Mouse (Mus musculus) lung, embryonic 16.5 days (tissue): ENCODE data around the gene Mettl9. TPM values are rescaled to one million over a fixed set of nuclear protein-coding genes. Genes with fewer than 3 reads are reported as not detected.
"Not testable (repeated sequence)": the region's sequence is repeated elsewhere in the genome, so short reads cannot be mapped to it uniquely, and the experiment has no call there.

Experiments used
- ATAC-seq: fragments of 200-750 bp; cut with Nextera tagmentation; 2 replicates; pipeline ENCODE4 v1.8.0; 2017; ENCODE audit warnings: low read depth, mild to moderate bottlenecking, moderate library complexity
- H3K27ac ChIP-seq: fragments of 300-500 bp; sonication (generic); 2 replicates; pipeline ENCODE4 v1.5.1; 2014; ENCODE audit warnings: mild to moderate bottlenecking, control low read depth, low read length
- H3K27me3 ChIP-seq: fragments of 300-500 bp; sonication (generic); 2 replicates; pipeline ENCODE4 v1.6.1; 2014; ENCODE audit warnings: low read depth, low read length, mixed read lengths; ENCODE audit not compliant: control insufficient read depth, insufficient read depth
- H3K36me3 ChIP-seq: fragments of 300-500 bp; sonication (generic); 2 replicates; pipeline ENCODE4 v1.6.1; 2014; ENCODE audit warnings: low read length; ENCODE audit not compliant: control insufficient read depth, insufficient read depth
- H3K4me1 ChIP-seq: fragments of 300-500 bp; sonication (generic); replicated peaks from 2 replicates; pipeline ENCODE4 v1.6.1; 2014; ENCODE audit warnings: low read length, mixed read lengths; ENCODE audit not compliant: control insufficient read depth, insufficient read depth
- H3K4me2 ChIP-seq: fragments of 300-500 bp; sonication (generic); 2 replicates; pipeline ENCODE4 v1.6.1; 2014; ENCODE audit warnings: low read depth, low read length, control low read depth
- H3K4me3 ChIP-seq: fragments of 300-500 bp; sonication (generic); 2 replicates; pipeline ENCODE4 v1.5.1; 2014; ENCODE audit warnings: mild to moderate bottlenecking, low read length, control low read depth
- H3K9ac ChIP-seq: fragments of 300-500 bp; sonication (generic); 2 replicates; pipeline ENCODE4 v1.6.1; 2014; ENCODE audit warnings: low read length, control low read depth
- H3K9me3 ChIP-seq: fragments of 300-500 bp; sonication (generic); 2 replicates; pipeline ENCODE4 v1.6.1; 2016; ENCODE audit warnings: low read length; ENCODE audit not compliant: control insufficient read depth
- WGBS: fragments of 180-500 bp; shearing (Covaris S2); extraction: QIAGEN DNeasy Blood & Tissue Kit; methylation state at CpG from one replicate; pipeline ENCODE4 v1.1.7; 2014; 5-methylcytosine and 5-hydroxymethylcytosine counted together
- polyA plus RNA-seq: library from polyadenylated mRNA; unstranded; fragments of >200 nt; fragmentation: Nextera tagmentation; extraction: Ambion mirVana; gene quantifications from 2 replicates; pipeline ENCODE4 v1.2.1, GENCODE M21; 2015

Gene Mettl9
- polyA plus RNA-seq, 1 experiment from 2014 or later, result 116 TPM

DNA sequence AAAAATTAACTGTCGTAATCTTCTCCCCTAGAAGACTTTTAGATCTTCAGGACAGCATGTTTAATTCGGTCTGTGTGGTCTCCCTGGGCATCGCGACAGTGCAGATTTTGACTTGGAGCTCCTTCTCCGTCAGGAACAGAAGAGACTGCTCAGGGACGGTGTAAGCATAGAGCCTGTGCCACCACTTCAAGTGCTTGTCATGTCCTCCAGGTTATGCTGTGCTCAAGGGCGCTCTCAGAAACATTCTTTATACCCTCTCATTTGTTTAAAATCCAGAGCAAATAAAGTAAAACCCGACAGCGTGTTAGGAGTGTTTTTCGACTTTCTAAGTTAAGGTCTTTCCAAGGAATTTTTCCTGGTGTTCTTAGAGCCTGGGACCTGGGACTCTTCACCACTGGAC lies 19.8 kb upstream of the Mettl9 start:
- Histone ChIP-seq H3K4me2 (no peak overlapping the region), H3K4me1 (no peaks in the 10 kb centered on the region), H3K4me3 (no peak overlapping the region), H3K27me3 (peaks cover 6% of the 10 kb centered on the region; the same call in 1 of the 2 replicates), H3K9ac (no peak overlapping the region), H3K27ac (no peak overlapping the region), H3K9me3 (no peaks in the 10 kb centered on the region), H3K36me3 (no peaks in the 10 kb centered on the region)
- ATAC-seq, result peak; percentile 82
- WGBS, result 58% methylated on average over 10 of the region's 10 CpGs

DNA sequence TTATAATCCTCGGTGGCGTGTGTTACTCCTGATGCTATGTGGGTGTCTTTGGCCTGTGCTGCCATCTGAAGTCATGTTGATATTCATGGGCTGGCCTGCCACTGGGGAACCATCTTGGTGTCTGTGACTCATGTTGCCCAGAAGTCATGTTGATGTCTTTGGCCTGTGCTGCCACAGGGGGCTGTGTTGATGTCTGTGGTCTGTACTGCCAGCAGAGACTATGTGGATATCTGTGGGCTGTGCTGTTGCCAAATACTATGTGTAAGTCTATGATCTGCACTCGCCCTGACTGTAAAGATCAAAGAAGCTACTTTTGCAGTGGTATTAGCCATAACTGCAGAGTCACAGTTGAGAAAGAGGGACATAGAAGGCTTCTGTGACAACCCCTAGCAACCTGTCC lies 15.5 kb upstream of the Mettl9 start:
- H3K9ac ChIP-seq, result no peak overlapping the region
- H3K4me1 ChIP-seq, result no peaks in the 10 kb centered on the region
- peaks cover 6% of the 10 kb centered on the region; the same call in 1 of the 2 replicates for H3K27me3 ChIP-seq
- no peak overlapping the region for H3K4me2 ChIP-seq
- no peaks in the 10 kb centered on the region for H3K9me3 ChIP-seq
- ATAC-seq, result no peak
- no peak overlapping the region for H3K27ac ChIP-seq
- H3K36me3 ChIP-seq, result no peaks in the 10 kb centered on the region
- no peak overlapping the region for H3K4me3 ChIP-seq
- 84% methylated on average over 3 of the region's 3 CpGs for WGBS

DNA sequence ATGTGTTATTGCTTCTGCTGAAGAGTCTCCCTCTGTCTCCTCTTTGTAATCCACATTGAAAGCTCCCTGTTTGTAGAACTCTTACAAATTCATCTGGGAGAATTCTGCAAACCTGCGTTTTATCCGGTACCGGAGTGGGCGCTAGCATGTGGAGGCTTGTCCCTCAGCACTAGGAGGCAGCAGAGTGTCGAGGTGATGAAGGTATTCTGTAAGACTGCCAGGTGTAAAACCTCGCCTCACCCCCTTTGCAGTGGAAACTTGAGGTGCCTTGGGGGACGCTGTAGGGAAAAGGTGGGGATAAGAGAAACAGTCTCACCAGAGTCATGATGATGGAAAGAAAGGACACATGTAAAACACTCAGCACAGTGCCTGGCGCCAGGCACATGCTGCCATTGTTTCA lies 14.0 kb upstream of the Mettl9 start:
- Histone ChIP-seq H3K4me2 (no peak overlapping the region), H3K9ac (no peak overlapping the region), H3K36me3 (no peaks in the 10 kb centered on the region), H3K9me3 (no peaks in the 10 kb centered on the region), H3K27me3 (peaks cover 6% of the 10 kb centered on the region; the same call in 1 of the 2 replicates), H3K4me3 (no peak overlapping the region), H3K27ac (no peak overlapping the region), H3K4me1 (no peaks in the 10 kb centered on the region)
- WGBS, result 29% methylated on average over 8 of the region's 8 CpGs
- no peak for ATAC-seq

DNA sequence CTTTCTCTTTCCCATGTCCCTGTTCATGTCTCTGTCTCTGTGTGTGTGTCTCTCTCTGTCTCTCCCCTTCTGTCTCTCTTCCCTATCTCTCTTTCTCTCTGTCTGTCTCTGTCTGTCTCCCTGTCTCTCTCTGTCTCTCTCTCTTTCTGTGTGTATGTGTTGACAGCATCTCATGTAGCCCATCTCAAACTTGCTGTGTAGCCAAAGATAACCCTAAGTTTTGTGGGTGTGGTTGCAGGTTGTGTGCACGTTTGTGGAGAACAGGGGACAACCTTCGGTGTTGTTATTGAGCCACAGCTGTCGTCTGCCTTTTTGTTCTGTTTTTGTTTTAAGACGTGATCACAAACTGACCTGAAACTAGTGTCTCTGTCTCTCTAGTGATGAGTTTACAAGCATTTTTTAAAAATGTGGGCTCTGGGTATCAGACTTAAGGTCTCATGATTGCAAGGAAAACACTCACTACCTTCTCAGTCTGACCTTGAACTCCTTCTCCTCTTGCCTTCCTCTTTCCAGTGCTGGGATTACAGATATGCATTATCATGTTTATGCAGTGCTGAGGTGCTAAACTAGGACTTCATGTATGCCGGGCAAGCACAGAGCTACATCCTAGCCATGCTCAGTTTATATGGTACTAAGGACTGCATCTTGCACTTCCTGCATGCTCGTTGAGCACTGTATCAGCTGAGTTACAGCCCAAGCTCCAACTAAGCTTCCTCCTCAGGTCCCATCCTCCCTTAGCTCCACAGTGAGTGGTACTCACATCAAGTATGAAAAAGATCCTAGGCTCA lies 8.8 kb upstream of the Mettl9 start:
- Histone ChIP-seq H3K27me3 (peaks cover 9% of the 10 kb centered on the region; the same call in 1 of the 2 replicates), H3K4me2 (no peak overlapping the region), H3K4me1 (no peaks in the 10 kb centered on the region), H3K27ac (no peak overlapping the region), H3K36me3 (no peaks in the 10 kb centered on the region), H3K9me3 (no peaks in the 10 kb centered on the region), H3K4me3 (no peak overlapping the region), H3K9ac (no peak overlapping the region)
- WGBS, result 62% methylated on average over 6 of the region's 6 CpGs
- no peak for ATAC-seq

DNA sequence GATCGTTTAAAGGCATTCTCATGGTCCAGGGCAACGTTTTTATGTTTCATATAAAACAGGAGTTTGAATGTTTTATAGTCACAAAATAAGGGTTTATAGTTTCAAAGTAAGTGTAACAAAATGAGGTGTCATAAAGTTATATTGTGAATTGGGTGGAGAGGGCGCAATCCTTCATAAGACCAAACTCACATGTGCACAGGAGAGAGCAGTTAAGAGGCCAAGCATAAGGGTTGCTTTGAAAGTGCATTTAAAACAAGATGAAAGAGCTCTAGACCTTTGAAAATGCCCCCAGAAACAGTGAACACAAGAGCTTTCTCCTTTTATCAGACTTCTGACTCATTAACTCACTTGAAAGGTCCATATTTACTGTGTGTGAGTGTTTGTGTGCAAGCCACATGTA lies 7.9 kb upstream of the Mettl9 start:
- ATAC-seq, result no peak
- peaks cover 10% of the 10 kb centered on the region; the same call in 1 of the 2 replicates for H3K27me3 ChIP-seq
- H3K36me3 ChIP-seq, result no peaks in the 10 kb centered on the region
- no peak overlapping the region for H3K4me2 ChIP-seq
- H3K9ac ChIP-seq, result no peak overlapping the region
- WGBS, result 43% methylated on average over 3 of the region's 3 CpGs
- no peaks in the 10 kb centered on the region for H3K9me3 ChIP-seq
- no peaks in the 10 kb centered on the region for H3K4me1 ChIP-seq
- no peak overlapping the region for H3K27ac ChIP-seq
- no peak overlapping the region for H3K4me3 ChIP-seq

DNA sequence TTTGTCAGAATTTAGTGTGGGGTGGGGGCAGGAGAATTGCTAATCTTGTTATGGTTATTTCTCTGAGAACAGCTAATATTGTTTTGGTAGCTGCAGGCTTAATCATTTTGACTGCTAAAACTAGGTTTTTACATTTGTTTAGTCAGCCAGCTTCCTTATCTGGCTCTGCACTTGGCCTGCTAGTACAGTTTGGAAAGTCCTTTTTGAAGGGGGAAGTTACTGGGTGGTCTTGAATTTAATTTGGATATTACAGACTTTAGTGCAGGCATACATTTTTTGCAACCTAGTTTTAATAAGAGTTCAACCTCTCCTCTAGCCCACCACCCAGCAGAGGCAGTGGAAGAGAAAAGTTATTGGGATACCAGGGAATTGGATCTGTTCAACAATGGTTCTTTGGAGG lies 4.3 kb upstream of the Mettl9 start:
- not testable (repeated sequence) for ATAC-seq, H3K27ac ChIP-seq

DNA sequence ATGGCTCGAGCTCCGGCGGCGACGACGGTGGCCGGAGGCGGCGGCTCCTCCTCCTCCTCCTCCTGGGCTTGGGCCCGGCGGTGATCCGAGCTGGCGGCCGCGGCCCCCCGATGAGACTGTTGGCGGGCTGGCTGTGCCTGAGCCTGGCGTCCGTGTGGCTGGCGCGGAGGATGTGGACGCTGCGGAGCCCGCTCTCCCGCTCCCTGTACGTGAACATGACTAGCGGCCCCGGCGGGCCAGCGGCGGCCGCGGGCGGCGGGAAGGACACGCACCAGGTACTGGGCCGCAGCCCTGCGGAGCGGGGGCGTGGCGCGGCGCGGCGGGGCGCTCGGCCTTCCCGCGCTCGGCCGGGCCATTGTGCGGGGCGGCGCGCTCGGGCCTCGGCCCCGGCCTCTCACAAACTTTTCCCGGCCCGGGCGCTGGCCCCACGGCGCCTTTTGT lies 476 bp downstream of the Mettl9 start:
- H3K27me3 ChIP-seq, result peaks cover 6% of the 10 kb centered on the region; the same call in 1 of the 2 replicates
- H3K4me3 ChIP-seq, result peak overlapping the region; percentile 79
- ATAC-seq, result peak; percentile 76
- WGBS, result 1% methylated on average over 30 of the region's 63 CpGs
- peak overlapping the region; percentile 95 for H3K9ac ChIP-seq
- H3K27ac ChIP-seq, result peak overlapping the region; percentile 88
- peaks cover 9% of the 10 kb centered on the region; the same call in 1 of the 2 replicates for H3K4me1 ChIP-seq
- no peaks in the 10 kb centered on the region for H3K36me3 ChIP-seq
- peak overlapping the region; percentile 63 for H3K4me2 ChIP-seq
- H3K9me3 ChIP-seq, result no peaks in the 10 kb centered on the region

More for the DNA sequence above, 4.3 kb upstream of the Mettl9 start:
- H3K4me1 ChIP-seq, H3K4me3 ChIP-seq, H3K9me3 ChIP-seq, H3K9ac ChIP-seq, H3K36me3 ChIP-seq, H3K4me2 ChIP-seq: not testable (repeated sequence)
- H3K27me3 ChIP-seq, result peaks cover 11% of the 10 kb centered on the region; the same call in 1 of the 2 replicates

DNA sequence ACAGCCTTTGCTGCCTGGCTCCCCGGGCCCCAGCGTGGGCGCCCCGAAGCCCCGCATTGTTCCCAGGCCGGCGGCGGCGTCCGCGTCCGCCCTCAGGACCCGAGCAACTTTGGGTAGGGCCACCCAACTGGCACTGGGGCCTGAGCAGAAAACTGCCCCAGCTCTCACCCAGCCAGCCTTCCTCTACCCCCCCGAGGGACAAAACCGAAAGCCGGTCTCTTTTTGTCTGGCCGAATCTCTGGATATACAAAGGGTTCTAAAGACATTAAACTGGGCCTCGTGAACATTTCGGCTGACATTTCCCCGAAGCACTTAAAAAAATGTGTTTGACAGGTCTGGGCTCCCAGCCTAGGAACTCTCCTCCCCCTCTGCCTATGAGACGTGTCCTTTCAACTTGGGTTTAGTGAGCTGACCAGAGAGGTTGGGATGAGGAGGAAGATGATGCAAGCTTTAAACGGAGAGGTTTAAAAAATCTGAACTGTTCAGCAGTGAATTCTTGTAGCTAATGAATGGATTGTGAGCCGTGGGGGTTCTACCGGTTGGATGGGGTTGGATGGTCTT lies 996 bp downstream of the Mettl9 start:
- peaks cover 9% of the 10 kb centered on the region; the same call in 1 of the 2 replicates for H3K4me1 ChIP-seq
- H3K9me3 ChIP-seq, result no peaks in the 10 kb centered on the region
- WGBS, result 1% methylated on average over 24 of the region's 24 CpGs
- ATAC-seq, result peak; percentile 31
- H3K27ac ChIP-seq, result peak overlapping the region; percentile 88
- H3K36me3 ChIP-seq, result no peaks in the 10 kb centered on the region
- peak overlapping the region; percentile 79 for H3K4me3 ChIP-seq
- peaks cover 5% of the 10 kb centered on the region; the same call in 1 of the 2 replicates for H3K27me3 ChIP-seq
- peak overlapping the region; percentile 63 for H3K4me2 ChIP-seq
- peak overlapping the region; percentile 95 for H3K9ac ChIP-seq

DNA sequence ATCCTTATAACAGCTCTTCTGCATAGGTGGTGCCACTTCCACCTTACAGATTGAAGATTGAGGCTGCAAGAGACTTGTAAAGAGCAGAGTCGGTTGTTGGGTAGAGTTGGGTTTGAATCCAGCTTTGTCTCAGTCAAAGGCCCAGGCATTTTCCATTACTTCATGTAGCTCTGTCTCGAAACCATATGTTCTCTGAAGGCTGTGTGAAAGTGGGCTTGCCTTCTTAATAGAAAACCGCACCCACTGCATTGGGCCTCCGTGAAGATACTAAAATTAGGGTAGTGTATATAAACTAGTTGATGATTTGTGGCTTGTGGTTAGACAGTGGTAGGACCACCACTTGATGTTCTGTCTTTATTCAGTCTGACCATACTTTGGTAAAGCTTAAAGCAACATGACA lies 6.3 kb downstream of the Mettl9 start:
- no peak overlapping the region for H3K4me3 ChIP-seq
- H3K27ac ChIP-seq, result no peak overlapping the region
- H3K27me3 ChIP-seq, result no peaks in the 10 kb centered on the region
- H3K9me3 ChIP-seq, result no peaks in the 10 kb centered on the region
- WGBS, result 88% methylated on average over 4 of the region's 4 CpGs
- no peak for ATAC-seq
- no peak overlapping the region for H3K4me2 ChIP-seq
- H3K9ac ChIP-seq, result no peak overlapping the region
- H3K4me1 ChIP-seq, result peaks cover 23% of the 10 kb centered on the region
- H3K36me3 ChIP-seq, result no peaks in the 10 kb centered on the region
